Mouse (Mus musculus) yolk sac, embryonic 10.5 days (tissue): ENCODE data around the gene Tut7.
"Not testable (repeated sequence)": the region's sequence is repeated elsewhere in the genome, so short reads cannot be mapped to it uniquely, and the experiment has no call there.

Source experiments
- DNase-seq: peaks from one replicate; pipeline ENCODE4 v3.0.0-alpha.2; 2017; ENCODE audit warnings: low spot score

The Tut7 gene

DNA sequence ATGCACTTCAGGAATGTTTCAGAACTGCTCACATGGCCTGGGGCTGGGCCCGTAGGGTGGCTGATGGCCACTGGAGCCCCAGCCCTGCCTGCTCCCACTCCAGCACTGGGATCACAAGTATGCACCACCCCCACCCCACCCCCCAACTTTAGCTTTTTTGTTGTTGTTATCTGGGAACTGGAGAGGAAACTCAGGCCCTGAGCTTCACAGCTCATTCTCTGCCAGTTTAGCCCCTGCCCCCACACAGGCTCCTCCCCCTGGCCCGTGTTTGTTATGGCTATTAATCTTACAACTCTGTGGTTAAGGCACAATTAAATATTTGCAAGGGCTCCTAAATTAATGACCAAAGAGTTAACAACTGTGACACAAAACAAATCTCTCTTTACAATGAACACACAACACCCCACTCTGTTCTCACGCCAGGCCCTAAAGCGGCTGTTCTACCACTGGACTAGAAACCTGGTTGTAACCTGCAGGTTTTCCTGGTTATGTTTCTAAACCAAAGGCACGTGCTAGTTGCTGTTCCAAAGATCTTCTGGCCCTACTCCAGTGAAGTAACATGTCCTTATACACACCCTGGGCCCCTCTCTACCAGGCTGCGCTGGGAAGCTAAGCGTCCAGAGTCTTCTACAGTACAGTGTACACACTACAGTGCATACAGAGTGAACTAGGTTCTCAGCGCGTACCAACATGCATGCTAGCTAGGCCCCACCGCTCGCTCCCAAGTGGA lies 56.0 kb downstream of the Tut7 start:
- peak; percentile 26 for DNase-seq

- DNase-seq: no peak
These were observed 60.2 kb downstream of the Tut7 start for GRCm38 (mm10) chr13:59762791-59763190.

- no peak for DNase-seq
These were observed 66.0 kb downstream of the Tut7 start for GRCm38 (mm10) chr13:59756906-59757305.

DNA sequence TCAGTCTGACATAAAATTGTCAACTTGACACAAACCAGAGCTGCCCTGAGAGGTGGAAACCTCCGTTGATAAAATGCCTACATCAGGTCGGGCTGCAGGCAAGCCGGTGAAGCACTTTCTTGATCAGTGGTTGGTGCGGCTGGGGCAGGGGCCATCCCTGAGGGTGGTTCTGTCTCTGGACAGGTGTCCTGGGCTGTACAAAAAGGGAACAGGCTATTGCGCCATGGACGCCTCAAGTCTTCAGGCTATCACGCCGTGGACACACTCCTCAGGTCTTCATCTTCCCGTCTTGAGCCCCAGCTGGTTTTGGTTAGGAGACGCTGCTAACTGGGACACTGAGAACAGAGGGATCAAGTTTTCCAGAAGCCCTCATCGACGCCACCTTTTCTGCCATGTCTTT lies 72.6 kb downstream of the Tut7 start:
- no peak for DNase-seq

- DNase-seq: no peak
These were observed 76.2 kb downstream of the Tut7 start, which contains the start of gene 1700014D04Rik for GRCm38 (mm10) chr13:59746711-59747110. Gene 1700014D04Rik (minus strand): TSS chr13:59746752.

- DNase-seq: no peak
These were observed 76.8 kb downstream of the Tut7 start for GRCm38 (mm10) chr13:59746164-59746563.

DNA sequence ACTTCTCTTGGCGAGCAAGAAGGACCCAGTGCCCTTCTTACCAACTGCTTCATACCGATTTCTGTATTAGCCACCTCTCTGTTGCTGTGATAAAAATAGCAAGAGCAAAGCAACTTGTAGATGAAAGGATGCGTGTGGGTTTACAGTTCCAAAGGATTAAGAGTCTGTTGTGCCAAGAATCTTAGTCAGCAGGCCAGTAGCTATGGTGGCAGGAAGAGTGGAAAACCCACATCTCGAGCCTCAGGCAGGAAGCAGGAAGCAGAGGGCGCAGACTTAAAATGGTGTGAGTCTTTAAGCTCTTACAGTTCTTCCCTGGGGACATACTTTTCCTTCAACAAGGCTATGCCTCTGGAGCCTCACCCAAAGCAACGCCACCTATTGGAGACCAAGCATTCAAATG lies 77.5 kb downstream of the Tut7 start:
- no peak for DNase-seq

GRCm38 (mm10) chr13:59741697-59742096 lies 81.2 kb downstream of the Tut7 start:
- DNase-seq: no peak

- DNase-seq: no peak
These were observed 81.9 kb downstream of the Tut7 start for GRCm38 (mm10) chr13:59741096-59741495.

- DNase-seq: no peak
These were observed 83.5 kb downstream of the Tut7 start for GRCm38 (mm10) chr13:59739397-59739796.

GRCm38 (mm10) chr13:59738455-59738854 lies 84.5 kb downstream of the Tut7 start:
- no peak for DNase-seq

DNA sequence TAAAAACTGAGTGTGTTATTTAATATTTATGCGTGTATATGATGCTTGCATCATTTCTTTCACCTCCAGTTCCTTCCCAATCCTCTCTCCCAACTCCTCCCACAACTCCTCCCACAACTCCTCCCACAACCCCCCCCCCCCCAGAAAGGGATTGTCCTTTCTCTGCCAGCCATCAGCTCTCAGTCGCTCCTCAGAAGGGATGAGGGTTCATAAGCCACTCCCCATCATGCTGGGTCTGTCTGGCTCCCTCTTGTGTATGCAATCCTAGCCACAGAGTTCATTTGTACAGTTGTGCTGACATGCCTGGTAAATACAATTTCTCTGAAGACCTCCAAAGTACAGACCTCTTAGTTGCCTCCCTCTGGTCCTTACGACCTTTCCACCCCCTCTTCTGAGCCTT lies 87.8 kb downstream of the Tut7 start:
- no peak for DNase-seq

GRCm38 (mm10) chr13:59734347-59734746 lies 88.6 kb downstream of the Tut7 start:
- not testable (repeated sequence) for DNase-seq

DNA sequence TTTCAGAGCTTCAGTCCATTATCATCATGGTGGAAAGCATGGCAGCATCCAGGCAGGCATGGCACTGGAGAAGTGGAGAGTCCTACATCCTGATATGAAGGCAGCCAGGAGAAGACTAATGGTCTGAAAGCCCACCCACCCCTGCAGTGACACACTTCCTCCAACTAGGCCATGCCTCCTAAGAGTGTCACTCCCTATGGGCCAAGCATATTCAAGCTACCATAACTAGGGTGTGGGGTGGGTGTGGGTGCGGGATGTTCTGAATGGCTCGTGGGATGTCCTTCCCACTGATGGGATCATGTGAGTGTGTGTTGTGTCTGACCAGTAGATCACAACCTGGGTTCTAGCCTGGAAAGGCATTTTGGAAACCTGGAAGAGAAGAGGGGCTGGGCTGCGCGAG lies 89.0 kb downstream of the Tut7 start:
- DNase-seq: no peak

GRCm38 (mm10) chr13:59731652-59732051 lies 91.3 kb downstream of the Tut7 start, which contains the start of gene Spata31d1d:
Gene Spata31d1d (minus strand): TSS chr13:59731752.
- DNase-seq: no peak

DNA sequence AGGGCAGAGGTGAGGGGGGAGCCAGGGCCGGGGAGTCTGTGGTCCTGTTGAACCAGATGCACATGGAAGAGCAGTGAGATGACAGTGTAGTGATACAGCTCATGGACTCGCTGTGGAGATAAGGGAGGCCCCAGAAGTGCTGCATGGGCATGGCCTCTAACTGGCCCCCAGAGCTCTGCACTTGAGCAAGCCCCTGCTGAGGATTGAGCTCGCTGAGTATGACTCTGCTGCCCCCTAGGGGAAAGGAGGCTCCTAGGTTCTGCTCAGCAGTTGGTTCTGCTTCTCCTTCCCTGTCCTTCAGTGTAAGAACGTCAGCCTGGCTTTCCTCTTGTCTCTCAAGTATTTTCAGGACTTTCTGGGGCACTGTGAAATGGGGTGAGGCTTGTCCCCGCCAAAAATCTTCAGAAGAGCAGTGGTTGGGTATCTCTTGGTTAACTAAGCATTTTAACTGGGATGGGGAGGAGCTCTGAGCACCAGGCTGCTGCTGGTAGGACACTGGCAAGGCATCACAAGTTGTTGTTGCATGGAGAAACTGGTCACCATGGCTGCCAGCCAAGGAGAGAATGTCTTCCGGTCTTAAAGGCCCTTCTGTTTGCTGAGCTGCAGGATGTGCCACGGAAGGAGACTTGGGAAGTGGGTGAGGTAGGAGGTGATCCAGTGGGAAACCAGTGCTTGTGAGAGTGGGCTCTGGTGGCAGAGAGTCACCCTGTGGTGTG lies 94.4 kb downstream of the Tut7 start:
- peak; percentile 77 for DNase-seq

GRCm38 (mm10) chr13:59726139-59726867 lies 96.6 kb downstream of the Tut7 start:
- DNase-seq: no peak

- not testable (repeated sequence) for DNase-seq
These were observed 100.9 kb downstream of the Tut7 start for GRCm38 (mm10) chr13:59722089-59722488.
